Mouse (Mus musculus): ENCODE measurements around the gene Pdf. TPM values are rescaled to one million over a fixed set of nuclear protein-coding genes. Genes with fewer than 3 reads are reported as not detected.
A peak's percentile ranks its signal among the peaks of the same experiment; 100 is the strongest.
"Not testable (repeated sequence)": the region's sequence is repeated elsewhere in the genome, so short reads cannot be mapped to it uniquely, and the experiment has no call there.

The Pdf gene
- polyA plus RNA-seq, 1 experiment from 2014 or later: 41.3 TPM

- WGBS: 92% methylated on average over 2 of the region's 2 CpGs
- Histone ChIP-seq H3K4me1 (replicated peaks) (peaks cover 23% of the 10 kb centered on the region), H3K36me3 (peaks cover 13% of the 10 kb centered on the region)
- not testable (repeated sequence) for H3K27ac ChIP-seq (replicated peaks); H3K4me3 ChIP-seq; H3K4me2 ChIP-seq; H3K9me3 ChIP-seq; ATAC-seq (ENCODE audit: low FRiP score, low read depth); H3K27me3 ChIP-seq; H3K9ac ChIP-seq
Measured at GRCm38 (mm10) chr8:107033609-107034008, 14.8 kb downstream of the Pdf start.

DNA sequence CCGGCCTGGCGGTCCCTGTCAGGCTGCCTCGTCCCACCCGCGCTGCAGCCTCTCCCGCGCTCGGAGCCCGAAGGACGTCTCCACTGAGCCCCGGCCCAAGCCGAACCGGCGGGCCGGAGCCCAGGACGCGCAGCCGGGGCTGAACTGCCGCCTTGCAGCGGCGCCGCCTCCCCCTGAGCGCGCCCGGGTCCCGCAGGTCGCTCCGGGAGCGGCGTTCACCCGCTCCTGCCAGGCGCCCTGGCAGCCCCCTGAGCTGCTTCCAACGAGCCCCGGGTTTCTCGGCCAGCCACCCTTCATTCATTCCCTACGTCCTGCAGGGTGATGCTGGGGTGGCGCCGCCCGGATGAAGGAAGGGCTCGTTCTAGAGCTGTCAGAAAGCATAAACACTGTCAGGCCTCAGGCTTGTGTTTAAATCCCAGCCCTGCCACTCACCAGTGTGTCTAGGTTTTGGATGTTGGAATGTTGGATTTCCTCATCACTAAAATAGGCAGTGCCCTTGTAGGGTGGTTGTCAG is 16.8 kb downstream of the Pdf start:
- peaks cover 4% of the 10 kb centered on the region for H3K36me3 ChIP-seq
- no peaks in the 10 kb centered on the region for H3K27me3 ChIP-seq
- no peak for ATAC-seq (ENCODE audit: low FRiP score, low read depth)
- peak overlapping the region; percentile 81 for H3K27ac ChIP-seq (replicated peaks)
- under 1% methylated on average over 38 of the region's 40 CpGs for WGBS
- peaks cover 23% of the 10 kb centered on the region for H3K4me1 ChIP-seq (replicated peaks)
- H3K4me3 ChIP-seq: peak overlapping the region; percentile 93
- no peaks in the 10 kb centered on the region for H3K9me3 ChIP-seq
- peak overlapping the region; percentile 65 for H3K4me2 ChIP-seq
- peak overlapping the region; percentile 96 for H3K9ac ChIP-seq

GRCm38 (mm10) chr8:107030650-107031576 is 17.5 kb downstream of the Pdf start, which contains the start of gene Vps4a:
Vps4a (plus strand) TSS chr8:107031222.
- H3K9me3 ChIP-seq: no peaks in the 10 kb centered on the region
- peak; percentile 97 for ATAC-seq (ENCODE audit: low FRiP score, low read depth)
- H3K4me1 ChIP-seq (replicated peaks): peaks cover 23% of the 10 kb centered on the region
- no peaks in the 10 kb centered on the region for H3K27me3 ChIP-seq
- H3K9ac ChIP-seq: peak within 1 kb of the TSS; percentile 96
- peak within 1 kb of the TSS; percentile 81 for H3K27ac ChIP-seq (replicated peaks)
- peak within 1 kb of the TSS; percentile 93 for H3K4me3 ChIP-seq
- peak within 1 kb of the TSS; percentile 65 for H3K4me2 ChIP-seq
- H3K36me3 ChIP-seq: no peaks in the 10 kb centered on the region
- 5% methylated on average over 64 of the region's 66 CpGs for WGBS

GRCm38 (mm10) chr8:107030058-107030457 is 18.4 kb downstream of the Pdf start:
- Histone ChIP-seq H3K4me3 (no peak overlapping the region), H3K36me3 (no peaks in the 10 kb centered on the region), H3K9ac (no peak overlapping the region), H3K27me3 (no peaks in the 10 kb centered on the region), H3K27ac (replicated peaks) (no peak overlapping the region), H3K4me2 (no peak overlapping the region), H3K4me1 (replicated peaks) (peaks cover 23% of the 10 kb centered on the region), H3K9me3 (no peaks in the 10 kb centered on the region)
- no peak for ATAC-seq (ENCODE audit: low FRiP score, low read depth)
- 74% methylated on average over 5 of the region's 5 CpGs for WGBS

DNA sequence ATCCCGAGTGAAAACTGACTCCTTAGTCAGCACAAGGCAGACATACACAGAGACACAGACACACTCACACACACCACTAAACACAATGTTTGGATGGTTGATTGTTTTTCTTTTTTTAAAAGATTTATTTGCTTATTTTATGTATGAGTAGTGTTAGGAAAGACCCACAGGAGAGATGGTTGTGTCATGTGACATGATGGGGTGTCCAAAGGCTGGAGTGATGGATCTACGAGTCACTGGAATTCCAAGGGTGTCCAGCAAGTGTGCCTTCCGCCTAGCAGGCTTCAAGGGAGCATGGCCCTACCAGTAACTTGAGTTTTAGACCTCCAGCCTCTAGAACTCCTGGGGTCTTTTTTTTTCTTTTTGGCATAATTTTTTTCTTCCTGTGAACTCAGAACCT is 19.1 kb downstream of the Pdf start:
- no peak overlapping the region for H3K4me3 ChIP-seq
- H3K4me2 ChIP-seq: no peak overlapping the region
- no peak for ATAC-seq (ENCODE audit: low FRiP score, low read depth)
- peaks cover 22% of the 10 kb centered on the region for H3K4me1 ChIP-seq (replicated peaks)
- no peak overlapping the region for H3K27ac ChIP-seq (replicated peaks)
- no peaks in the 10 kb centered on the region for H3K9me3 ChIP-seq
- H3K9ac ChIP-seq: no peak overlapping the region
- no peaks in the 10 kb centered on the region for H3K27me3 ChIP-seq
- WGBS: 85% methylated on average over 3 of the region's 3 CpGs
- H3K36me3 ChIP-seq: no peaks in the 10 kb centered on the region

- no peak for ATAC-seq (ENCODE audit: low FRiP score, low read depth)
- 92% methylated on average over 8 of the region's 8 CpGs for WGBS
- Histone ChIP-seq H3K4me2 (no peak overlapping the region), H3K4me1 (replicated peaks) (no peaks in the 10 kb centered on the region), H3K9me3 (no peaks in the 10 kb centered on the region), H3K36me3 (no peaks in the 10 kb centered on the region), H3K27ac (replicated peaks) (no peak overlapping the region), H3K27me3 (no peaks in the 10 kb centered on the region), H3K9ac (no peak overlapping the region), H3K4me3 (no peak overlapping the region)
Measured at GRCm38 (mm10) chr8:107023479-107023878, 24.9 kb downstream of the Pdf start.

GRCm38 (mm10) chr8:107014915-107015314 is 33.5 kb downstream of the Pdf start:
- H3K4me3 ChIP-seq: no peak overlapping the region
- H3K27me3 ChIP-seq: no peaks in the 10 kb centered on the region
- ATAC-seq (ENCODE audit: low FRiP score, low read depth): no peak
- H3K4me2 ChIP-seq: no peak overlapping the region
- no peaks in the 10 kb centered on the region for H3K4me1 ChIP-seq (replicated peaks)
- WGBS: 98% methylated on average over 1 of the region's 1 CpGs
- H3K36me3 ChIP-seq: peaks cover 11% of the 10 kb centered on the region
- no peaks in the 10 kb centered on the region for H3K9me3 ChIP-seq
- H3K27ac ChIP-seq (replicated peaks): no peak overlapping the region
- no peak overlapping the region for H3K9ac ChIP-seq

DNA sequence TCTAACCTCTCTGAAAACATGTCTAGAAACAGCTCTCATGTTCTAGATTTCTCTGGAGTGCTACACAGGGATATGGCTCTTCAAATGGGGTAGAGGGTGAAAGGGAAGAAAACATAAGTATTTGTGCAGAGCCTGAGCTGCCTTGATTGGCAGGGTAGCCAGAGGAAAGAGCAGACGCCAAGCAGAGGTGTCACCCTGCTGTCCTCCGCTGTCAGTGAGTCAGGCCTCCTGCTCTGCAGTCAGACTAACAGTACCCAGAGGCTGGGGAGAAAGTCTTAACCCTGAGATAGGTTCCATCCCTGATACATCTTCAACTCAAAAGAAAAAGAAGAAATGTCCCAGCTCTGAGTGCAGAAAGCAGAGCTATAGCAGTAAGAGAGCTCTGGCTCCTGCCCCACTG is 35.7 kb downstream of the Pdf start:
- no peak overlapping the region for H3K9ac ChIP-seq
- H3K4me2 ChIP-seq: no peak overlapping the region
- no peak for ATAC-seq (ENCODE audit: low FRiP score, low read depth)
- WGBS: 77% methylated on average over 2 of the region's 2 CpGs
- peaks cover 11% of the 10 kb centered on the region for H3K36me3 ChIP-seq
- no peak overlapping the region for H3K4me3 ChIP-seq
- H3K27ac ChIP-seq (replicated peaks): no peak overlapping the region
- H3K27me3 ChIP-seq: no peaks in the 10 kb centered on the region
- H3K4me1 ChIP-seq (replicated peaks): no peaks in the 10 kb centered on the region
- no peaks in the 10 kb centered on the region for H3K9me3 ChIP-seq

DNA sequence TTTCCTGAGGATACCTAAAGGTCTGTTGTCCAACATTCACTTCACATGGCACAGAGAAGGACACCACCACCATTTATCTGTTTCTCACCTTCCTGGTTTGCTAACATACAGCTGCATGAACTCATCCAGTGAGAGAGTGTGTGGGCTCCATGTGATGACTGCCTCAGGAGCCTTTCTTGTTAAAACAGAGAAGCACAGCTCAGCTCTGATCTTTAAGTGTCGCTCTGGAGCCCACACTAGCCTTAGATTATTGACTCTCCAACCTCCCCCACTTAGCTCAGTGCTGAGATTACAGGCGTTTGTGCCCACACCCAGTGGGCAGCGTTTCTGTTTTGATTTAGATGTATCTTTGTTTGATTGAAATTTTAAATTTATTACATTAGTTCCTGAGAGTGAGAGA is 40.6 kb downstream of the Pdf start:
- no peaks in the 10 kb centered on the region for H3K27me3 ChIP-seq
- 88% methylated on average over 3 of the region's 3 CpGs for WGBS
- H3K4me2 ChIP-seq: no peak overlapping the region
- no peak overlapping the region for H3K27ac ChIP-seq (replicated peaks)
- H3K36me3 ChIP-seq: peaks cover 11% of the 10 kb centered on the region
- H3K9me3 ChIP-seq: no peaks in the 10 kb centered on the region
- no peak for ATAC-seq (ENCODE audit: low FRiP score, low read depth)
- H3K4me1 ChIP-seq (replicated peaks): no peaks in the 10 kb centered on the region
- H3K9ac ChIP-seq: no peak overlapping the region
- no peak overlapping the region for H3K4me3 ChIP-seq

DNA sequence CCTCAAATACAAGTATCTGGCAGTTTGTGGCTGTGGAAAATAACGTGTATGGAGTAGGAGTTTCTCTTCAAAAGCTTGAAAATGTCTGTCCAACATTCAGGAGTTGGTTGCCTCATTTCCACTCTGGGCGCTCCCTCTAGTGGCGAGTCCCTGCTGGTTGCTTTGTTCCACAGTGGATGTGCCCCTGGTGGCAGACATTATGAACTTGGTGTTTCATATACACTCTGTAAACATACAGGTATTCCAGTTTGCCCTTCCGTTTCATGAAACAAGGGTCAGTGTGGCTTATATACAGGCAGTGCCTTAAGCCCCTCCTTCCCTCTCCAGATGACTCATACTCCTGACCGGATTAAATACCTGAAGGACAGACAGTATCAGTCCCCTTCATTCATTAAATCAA is 45.9 kb downstream of the Pdf start:
- peak; percentile 54; the same call in 1 of the 2 replicates for ATAC-seq (ENCODE audit: low FRiP score, low read depth)
- H3K9ac ChIP-seq: no peak overlapping the region
- whole genome bisulfite sequencing: 36% methylated on average over 5 of the region's 5 CpGs
- H3K27me3 ChIP-seq: no peaks in the 10 kb centered on the region
- H3K4me1 ChIP-seq (replicated peaks): 0 out of 2 replicates have a peak, but pooled peaks cover 3% of the 10 kb centered on the region
- no peak overlapping the region for H3K27ac ChIP-seq (replicated peaks)
- 0 out of 2 replicates have a peak, but pooled peaks cover 2% of the 10 kb centered on the region for H3K36me3 ChIP-seq
- H3K4me3 ChIP-seq: no peak overlapping the region
- no peaks in the 10 kb centered on the region for H3K9me3 ChIP-seq
- no peak overlapping the region for H3K4me2 ChIP-seq

- no peaks in the 10 kb centered on the region for H3K27me3 ChIP-seq
- no peak for ATAC-seq (ENCODE audit: low FRiP score, low read depth)
- 0 out of 2 replicates have a peak, but pooled peaks cover 4% of the 10 kb centered on the region for H3K36me3 ChIP-seq
- H3K4me2 ChIP-seq: no peak overlapping the region
- no peaks in the 10 kb centered on the region for H3K9me3 ChIP-seq
- H3K4me1 ChIP-seq (replicated peaks): 0 out of 2 replicates have a peak, but pooled peaks cover 3% of the 10 kb centered on the region
- H3K4me3 ChIP-seq: no peak overlapping the region
- WGBS: 79% methylated on average over 1 of the region's 1 CpGs
- no peak overlapping the region for H3K27ac ChIP-seq (replicated peaks)
- H3K9ac ChIP-seq: no peak overlapping the region
Measured at GRCm38 (mm10) chr8:106999068-106999467, 49.3 kb downstream of the Pdf start.

- 84% methylated on average over 4 of the region's 4 CpGs for WGBS
- H3K4me1 ChIP-seq (replicated peaks): 0 out of 2 replicates have a peak, but pooled peaks cover 3% of the 10 kb centered on the region
- no peaks in the 10 kb centered on the region for H3K27me3 ChIP-seq
Measured at GRCm38 (mm10) chr8:106997416-106997815, 51.0 kb downstream of the Pdf start.

More at GRCm38 (mm10) chr8:106997416-106997815, 51.0 kb downstream of the Pdf start:
- Histone ChIP-seq H3K36me3 (0 out of 2 replicates have a peak, but pooled peaks cover 4% of the 10 kb centered on the region), H3K4me2 (no peak overlapping the region), H3K27ac (replicated peaks) (no peak overlapping the region), H3K9me3 (no peaks in the 10 kb centered on the region), H3K9ac (no peak overlapping the region), H3K4me3 (no peak overlapping the region)
- no peak for ATAC-seq (ENCODE audit: low FRiP score, low read depth)

Measured in hindbrain, embryonic 15.5 days (tissue).